Mouse (Mus musculus) left cerebral cortex, adult 2 months (tissue): ENCODE data around the gene Nr5a2. TPM values are rescaled to one million over a fixed set of nuclear protein-coding genes. Genes with fewer than 3 reads are reported as not detected.
A peak's percentile ranks its signal among the peaks of the same experiment; 100 is the strongest.

ENCODE experiments used
- DNase-seq, 2 experiments: peaks; one replicate each; pipeline ENCODE4 v3.0.0; 2021 to 2022; ENCODE audit warnings: low spot score in 2 of 2, mixed read lengths in 1 of 2; ENCODE audit errors: extremely low spot score in 1 of 2
- H3K27ac ChIP-seq: fragments of 200-600 bp; 2 replicates; pipeline ENCODE4 v1.8.1; 2022
- H3K4me3 ChIP-seq: fragments of 200-600 bp; 2 replicates; pipeline ENCODE4 v1.8.1; 2022
- CTCF ChIP-seq: fragments of 200-600 bp; IDR thresholded peaks from 2 replicates; pipeline ENCODE4 v1.8.1; 2022; ENCODE audit warnings: antibody characterized with exemption, mild to moderate bottlenecking, moderate library complexity
- intact Hi-C: fragments of 180-260 bp; cut with DNase I; formaldehyde crosslinking; loops from one replicate; pipeline ENCODE4 v1.15.1; 2025
- total RNA-seq, 2 experiments: library from RNA; stranded (reverse); gene quantifications; 2 replicates each; pipeline ENCODE4 v1.2.3; 2021

Gene Nr5a2
- total RNA-seq, 2 experiments from 2014 or later: not detected

- intact Hi-C loops: no loop called here
- TF ChIP-seq CTCF: no peak
- Histone ChIP-seq H3K4me3 (no peak overlapping the region), H3K27ac (no peak overlapping the region)
- no peak for DNase-seq
These were observed 101.5 kb downstream of the Nr5a2 start for GRCm38 (mm10) chr1:136858724-136859123.

DNA sequence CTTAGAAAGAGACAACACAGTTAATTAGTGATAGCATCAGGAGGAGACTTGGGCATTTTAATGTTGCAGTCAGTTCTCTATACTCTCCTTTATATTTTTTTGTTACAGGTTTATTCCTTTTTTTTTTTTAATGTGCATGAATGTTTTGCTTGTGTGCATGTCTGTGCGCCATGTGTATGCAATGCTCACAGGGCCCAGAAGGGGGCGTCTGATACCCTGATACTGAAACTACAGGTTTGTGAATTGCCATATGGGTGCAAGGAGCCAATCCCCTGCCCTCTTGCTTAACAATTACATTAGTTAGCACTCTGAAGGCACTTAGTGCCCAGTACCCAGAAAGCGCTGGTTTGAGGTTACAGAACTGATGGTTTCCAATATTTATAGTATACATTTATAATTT, 104.1 kb downstream of the Nr5a2 start:
- no peak for DNase-seq
- TF ChIP-seq CTCF: peak; percentile 5; the same call in 1 of the 2 replicates
- Histone ChIP-seq H3K4me3 (no peak overlapping the region), H3K27ac (no peak overlapping the region)
- intact Hi-C loops: no loop called here

DNA sequence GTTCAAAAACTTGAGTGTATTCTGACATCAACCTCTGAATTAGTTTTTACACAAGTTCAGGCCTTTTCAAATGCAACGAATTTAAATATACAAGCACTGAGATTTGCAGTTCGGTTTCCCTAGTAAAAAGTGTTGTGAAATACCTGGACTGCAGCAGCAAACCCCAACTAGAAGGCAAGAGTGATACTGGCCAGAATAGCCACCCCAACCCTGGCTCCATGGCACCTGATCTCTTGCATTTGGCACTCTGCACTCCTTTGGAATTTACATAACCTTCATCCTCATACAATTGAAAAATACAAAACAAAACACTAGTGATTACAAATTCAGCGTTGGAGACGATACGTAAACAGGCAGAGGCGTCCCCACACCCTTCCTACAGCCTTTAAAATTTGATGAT, 111.5 kb downstream of the Nr5a2 start:
- H3K27ac ChIP-seq: no peak overlapping the region
- intact Hi-C loops: no loop called here

GRCm38 (mm10) chr1:136846081-136846480, 114.2 kb downstream of the Nr5a2 start:
- Histone ChIP-seq H3K27ac (no peak overlapping the region), H3K4me3 (no peak overlapping the region)
- intact Hi-C loops: no loop called here
- no peak for TF ChIP-seq CTCF
- no peak for DNase-seq

More for the DNA sequence above, 111.5 kb downstream of the Nr5a2 start:
- no peak for TF ChIP-seq CTCF
- no peak overlapping the region for H3K4me3 ChIP-seq
- DNase-seq: no peak

DNA sequence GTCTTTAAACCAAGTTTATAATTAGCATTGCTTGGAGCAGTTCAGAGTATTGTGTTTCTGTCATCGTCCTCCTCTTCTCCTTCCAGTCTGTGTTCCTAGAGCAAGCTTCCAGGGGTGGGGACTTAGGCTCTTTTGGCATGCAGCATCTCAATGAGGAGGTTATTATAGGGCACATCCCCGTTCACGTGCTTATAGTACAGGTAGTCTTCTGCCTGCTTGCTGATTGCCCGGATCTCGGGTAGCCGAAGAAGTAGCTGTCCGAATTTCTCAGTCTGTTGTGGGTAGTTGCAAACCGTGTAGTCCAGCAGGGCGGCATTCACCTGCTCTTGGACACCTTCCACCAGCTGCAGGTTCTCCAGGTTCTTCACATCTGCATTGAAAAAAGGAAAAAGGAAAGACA, 114.9 kb downstream of the Nr5a2 start:
- DNase-seq: no peak
- TF ChIP-seq CTCF: no peak
- H3K27ac ChIP-seq: no peak overlapping the region
- intact Hi-C loops: loop anchor here (1.0 kb wide), 1 partner anchor 95 kb away; no protein-coding TSS in a partner anchor
- no peak overlapping the region for H3K4me3 ChIP-seq

GRCm38 (mm10) chr1:136840512-136840911, 119.7 kb downstream of the Nr5a2 start:
- TF ChIP-seq CTCF: no peak
- Histone ChIP-seq H3K27ac (no peak overlapping the region), H3K4me3 (no peak overlapping the region)
- no peak for DNase-seq
- intact Hi-C loops: no loop called here

DNA sequence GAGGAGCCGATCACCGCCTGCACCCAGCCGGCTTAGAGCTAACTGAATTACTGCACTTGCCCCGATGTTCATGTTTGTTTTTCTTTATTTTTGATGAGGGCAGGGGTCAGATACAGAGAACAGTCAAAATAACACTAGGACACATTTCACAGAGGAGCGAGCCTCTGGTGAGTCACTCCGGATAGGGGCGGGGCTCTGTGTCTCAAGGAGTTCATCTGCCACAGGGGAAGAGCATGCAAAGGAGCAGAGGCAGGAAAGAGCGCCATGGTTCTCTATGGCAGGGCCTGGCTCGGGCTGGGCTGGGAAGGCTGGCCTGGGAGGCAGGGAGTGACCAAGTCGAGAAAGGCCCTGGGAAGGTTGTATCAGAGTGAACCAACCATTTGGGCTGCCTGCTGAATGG, 121.0 kb downstream of the Nr5a2 start:
- Histone ChIP-seq H3K27ac (no peak overlapping the region), H3K4me3 (no peak overlapping the region)
- intact Hi-C loops: no loop called here
- no peak for DNase-seq
- TF ChIP-seq CTCF: no peak

DNA sequence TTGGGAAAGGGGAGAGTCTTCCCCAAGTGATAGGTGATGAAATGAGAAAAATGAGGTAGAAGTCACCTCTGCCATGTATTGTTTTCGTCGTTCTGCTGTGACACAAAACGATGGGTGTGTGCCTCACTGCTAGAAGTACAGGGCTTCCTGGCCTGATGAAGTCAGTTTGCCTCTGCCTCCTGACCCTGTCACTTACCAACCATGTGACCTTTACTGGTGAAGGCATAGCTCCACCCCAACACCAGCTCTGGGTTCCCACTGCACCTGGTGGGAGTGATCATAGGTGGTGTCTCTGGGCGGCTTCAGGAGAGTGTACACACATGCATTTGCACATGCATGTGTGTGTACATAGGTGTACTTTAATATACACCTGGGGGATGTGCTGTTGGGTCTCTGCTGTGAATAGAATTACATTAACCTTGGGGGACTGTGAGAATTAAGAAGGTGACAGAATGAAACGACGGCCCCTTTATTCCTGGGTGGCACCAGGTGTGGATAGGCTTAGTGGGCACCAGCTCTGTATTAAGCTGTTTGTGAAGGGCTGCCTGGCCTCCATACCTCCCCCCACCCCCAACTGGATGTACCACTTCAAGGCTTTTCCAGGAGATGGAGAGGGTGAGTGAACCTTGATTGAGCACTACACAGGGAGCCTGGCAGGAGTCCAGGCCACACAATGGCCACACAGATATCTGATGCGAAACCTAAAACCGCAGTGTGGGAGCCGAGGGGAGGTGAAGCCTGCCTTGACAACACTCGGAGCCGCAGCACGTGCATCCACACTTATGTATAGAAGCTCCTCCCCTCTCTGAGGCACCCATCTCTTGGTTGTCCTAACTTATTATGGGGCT, 127.7 kb downstream of the Nr5a2 start:
- intact Hi-C loops: no loop called here
- Histone ChIP-seq H3K4me3 (no peak overlapping the region), H3K27ac (no peak overlapping the region)
- TF ChIP-seq CTCF: no peak
- no peak for DNase-seq

GRCm38 (mm10) chr1:136830992-136831391, 129.3 kb downstream of the Nr5a2 start:
- no peak overlapping the region for H3K4me3 ChIP-seq
- no peak for TF ChIP-seq CTCF
- no peak for DNase-seq
- intact Hi-C loops: no loop called here
- H3K27ac ChIP-seq: no peak overlapping the region

DNA sequence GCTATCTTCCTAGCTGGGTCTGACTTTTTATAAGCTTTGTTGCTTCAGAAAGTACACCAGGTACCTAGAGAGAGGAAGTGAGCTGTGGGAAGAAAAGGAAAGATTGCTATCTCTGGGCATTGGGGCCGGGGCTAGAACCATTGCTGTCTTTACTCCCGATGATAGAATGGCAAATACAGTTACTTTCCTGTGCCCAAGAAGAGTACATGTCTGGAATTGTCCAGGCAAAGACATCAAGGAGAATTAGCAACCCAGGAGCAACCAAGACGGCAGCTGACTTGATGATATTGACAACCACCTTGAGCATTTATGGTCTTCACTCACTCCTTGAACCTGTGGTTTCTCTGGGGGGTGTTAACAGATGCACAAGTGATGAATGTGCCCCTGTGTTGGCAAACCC, 130.3 kb downstream of the Nr5a2 start:
- DNase-seq: no peak
- H3K27ac ChIP-seq: no peak overlapping the region
- TF ChIP-seq CTCF: no peak
- intact Hi-C loops: no loop called here
- no peak overlapping the region for H3K4me3 ChIP-seq

GRCm38 (mm10) chr1:136823897-136824296, 136.4 kb downstream of the Nr5a2 start:
- DNase-seq: no peak
- no peak overlapping the region for H3K27ac ChIP-seq

DNA sequence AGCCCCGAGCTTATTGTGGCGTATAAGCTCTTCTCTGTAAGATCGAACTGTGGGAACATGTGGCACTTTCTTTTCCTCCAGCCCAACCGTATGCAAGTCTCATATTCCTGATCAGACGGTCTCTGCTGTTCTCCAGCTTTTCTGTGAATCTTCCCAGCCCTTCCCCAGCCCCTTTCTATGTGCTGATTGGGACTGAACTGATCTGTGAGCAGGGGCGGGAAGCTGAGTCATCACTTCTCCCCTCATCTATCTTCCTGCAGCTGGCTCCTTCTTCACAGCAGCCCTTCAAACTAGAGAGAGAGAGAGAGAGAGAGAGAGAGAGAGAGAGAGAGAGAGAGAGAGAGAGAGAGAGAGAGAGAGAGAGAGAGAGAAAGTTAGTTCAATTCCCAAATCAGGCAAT, 159.6 kb downstream of the Nr5a2 start:
- no peak for TF ChIP-seq CTCF
- intact Hi-C loops: no loop called here
- H3K27ac ChIP-seq: no peak overlapping the region
- H3K4me3 ChIP-seq: no peak overlapping the region
- no peak for DNase-seq

More at GRCm38 (mm10) chr1:136823897-136824296, 136.4 kb downstream of the Nr5a2 start:
- TF ChIP-seq CTCF: no peak
- no peak overlapping the region for H3K4me3 ChIP-seq
- intact Hi-C loops: no loop called here
